Mouse (Mus musculus): ENCODE results near the gene Fap. TPM values are rescaled to one million over a fixed set of nuclear protein-coding genes. Genes with fewer than 3 reads are reported as not detected.

The Fap gene
- polyA plus RNA-seq (2012; fragmentation: generic; extraction: Trizol) = under 1 TPM in 1 of 2 experiments, not detected in 1; 0.05 TPM

GRCm38 (mm10) chr2:62573753-62574159 lies at the start of gene Fap:
Gene Fap (minus strand): TSS chr2:62574075.

GRCm38 (mm10) chr2:62483550-62483949 lies 90.3 kb downstream of the Fap start, which contains the start of gene Gcg:
Gene Gcg (minus strand): TSS chr2:62483650.

Other genes with a start within 250 kb of the Fap start
- not detected for gene Dpp4, start 161.8 kb downstream of the Fap start, polyA plus RNA-seq (2012; fragmentation: generic; extraction: Trizol)
- gene Gcg, start 90.4 kb downstream of the Fap start, polyA plus RNA-seq (2012; fragmentation: generic; extraction: Trizol) = not detected
- gene Ifih1, start 72.2 kb upstream of the Fap start, polyA plus RNA-seq (2012; fragmentation: generic; extraction: Trizol) = under 1 TPM; 0.01 to 0.15 TPM
- gene Gca, start 90.2 kb upstream of the Fap start, polyA plus RNA-seq (2012; fragmentation: generic; extraction: Trizol) = not detected